Mouse (Mus musculus): ENCODE results near the gene Ttc25.
"Not testable (repeated sequence)": the region's sequence is repeated elsewhere in the genome, so short reads cannot be mapped to it uniquely, and the experiment has no call there.

Ttc25 gene

GRCm38 (mm10) chr11:100570430-100571201, 25.2 kb downstream of the Ttc25 start:
- peak; percentile 86 for DNase-seq (ENCODE audit: extremely low spot score)

GRCm38 (mm10) chr11:100571202-100571567, 25.8 kb downstream of the Ttc25 start:
- no peak for DNase-seq (ENCODE audit: extremely low spot score)

GRCm38 (mm10) chr11:100574188-100574587, 28.8 kb downstream of the Ttc25 start:
- no peak for DNase-seq (ENCODE audit: extremely low spot score)

GRCm38 (mm10) chr11:100574708-100575483, 29.5 kb downstream of the Ttc25 start, which contains the start of gene Cnp:
Gene Cnp (plus strand): TSS chr11:100574904.
- DNase-seq (ENCODE audit: extremely low spot score), result peak; percentile 75

GRCm38 (mm10) chr11:100575484-100575855, 30.1 kb downstream of the Ttc25 start:
- no peak for DNase-seq (ENCODE audit: extremely low spot score)

GRCm38 (mm10) chr11:100576256-100576655, 30.8 kb downstream of the Ttc25 start:
- DNase-seq (ENCODE audit: extremely low spot score), result no peak

- no peak for DNase-seq (ENCODE audit: extremely low spot score)
Measured at GRCm38 (mm10) chr11:100577852-100578599, 32.6 kb downstream of the Ttc25 start.

- no peak for DNase-seq (ENCODE audit: extremely low spot score)
Measured at GRCm38 (mm10) chr11:100579116-100579799, 33.9 kb downstream of the Ttc25 start.

GRCm38 (mm10) chr11:100580275-100580674, 34.9 kb downstream of the Ttc25 start:
- DNase-seq (ENCODE audit: extremely low spot score), result no peak

- DNase-seq (ENCODE audit: extremely low spot score), result no peak
Measured at GRCm38 (mm10) chr11:100581756-100582155, 36.3 kb downstream of the Ttc25 start.

- not testable (repeated sequence) for DNase-seq (ENCODE audit: extremely low spot score)
Measured at GRCm38 (mm10) chr11:100582413-100582812, 37.0 kb downstream of the Ttc25 start.

- no peak for DNase-seq (ENCODE audit: extremely low spot score)
Measured at GRCm38 (mm10) chr11:100582836-100583235, 37.4 kb downstream of the Ttc25 start.

GRCm38 (mm10) chr11:100584561-100584961, 39.2 kb downstream of the Ttc25 start:
- no peak for DNase-seq (ENCODE audit: extremely low spot score)

GRCm38 (mm10) chr11:100585148-100585547, 39.7 kb downstream of the Ttc25 start:
- DNase-seq (ENCODE audit: extremely low spot score), result no peak

- DNase-seq (ENCODE audit: extremely low spot score), result no peak
Measured at GRCm38 (mm10) chr11:100588462-100588861, 43.1 kb downstream of the Ttc25 start.

- no peak for DNase-seq (ENCODE audit: extremely low spot score)
Measured at GRCm38 (mm10) chr11:100592346-100593046, 47.1 kb downstream of the Ttc25 start.

GRCm38 (mm10) chr11:100594608-100595007, 49.2 kb downstream of the Ttc25 start:
- no peak for DNase-seq (ENCODE audit: extremely low spot score)

- DNase-seq (ENCODE audit: extremely low spot score), result no peak
Measured at GRCm38 (mm10) chr11:100595533-100595932, 50.1 kb downstream of the Ttc25 start.

- no peak for DNase-seq (ENCODE audit: extremely low spot score)
Measured at GRCm38 (mm10) chr11:100598074-100598473, 52.7 kb downstream of the Ttc25 start.

GRCm38 (mm10) chr11:100601372-100601771, 56.0 kb downstream of the Ttc25 start:
- no peak for DNase-seq (ENCODE audit: extremely low spot score)

- DNase-seq (ENCODE audit: extremely low spot score), result no peak
Measured at GRCm38 (mm10) chr11:100603155-100603554, 57.7 kb downstream of the Ttc25 start.
